Mouse (Mus musculus): ENCODE results near the gene Col5a3. TPM values are rescaled to one million over a fixed set of nuclear protein-coding genes. Genes with fewer than 3 reads are reported as not detected.
A peak's percentile ranks its signal among the peaks of the same experiment; 100 is the strongest.

Gene Col5a3
- polyA plus RNA-seq, 1 experiment from 2014 or later, result 1.2 TPM

DNA sequence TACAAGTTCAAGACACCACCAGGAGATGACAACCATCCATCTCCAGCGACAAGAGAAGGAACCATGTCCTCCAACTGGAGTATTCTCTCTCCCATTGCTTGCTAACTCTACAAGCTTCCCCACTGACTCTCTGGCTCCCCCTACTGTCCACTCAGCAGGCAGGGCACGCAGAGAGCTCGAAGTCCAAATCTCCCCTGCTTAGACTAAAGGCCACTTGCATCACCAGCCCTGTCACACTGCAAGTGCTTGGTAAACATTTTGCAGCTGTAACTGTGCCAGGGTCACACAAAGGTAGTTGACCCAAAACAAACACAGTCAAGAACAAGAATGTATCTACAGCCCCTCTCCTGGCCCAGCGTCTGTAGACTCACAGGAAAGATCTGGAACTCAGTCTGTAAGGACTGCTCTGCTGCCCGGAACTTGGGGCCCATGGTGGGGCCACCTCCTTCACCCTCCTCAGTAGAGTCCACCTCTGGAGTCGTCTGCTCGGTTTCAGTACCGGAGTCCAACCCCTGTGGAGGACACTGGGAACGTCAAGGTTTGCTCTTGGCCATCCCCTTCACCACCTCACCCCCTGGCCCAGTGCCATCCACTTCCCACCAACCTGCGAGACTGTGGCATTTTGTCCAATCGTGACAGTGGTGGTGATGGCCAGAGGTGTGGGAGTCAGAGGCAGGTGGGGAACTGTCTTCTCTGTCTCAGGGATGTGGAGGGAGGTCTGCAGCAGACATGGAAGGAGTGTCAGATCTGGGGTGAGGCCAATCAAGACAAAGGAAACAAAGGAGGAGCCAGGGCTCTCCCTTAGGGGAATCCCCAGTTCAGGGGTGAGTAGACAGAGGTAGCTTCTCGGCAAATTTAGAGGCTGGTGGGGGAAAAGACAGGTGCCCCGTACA is 10.4 kb downstream of the Col5a3 start:
- H3K27ac ChIP-seq, result no peak overlapping the region
- 77% methylated on average over 13 of the region's 13 CpGs for WGBS
- H3K9me3 ChIP-seq, result no peaks in the 10 kb centered on the region
- no peaks in the 10 kb centered on the region for H3K27me3 ChIP-seq
- H3K4me2 ChIP-seq (replicated peaks), result no peak overlapping the region
- no peak for ATAC-seq (ENCODE audit: insufficient number of reproducible peaks, insufficient read depth, low FRiP score, low TSS enrichment)
- H3K4me1 ChIP-seq, result no peaks in the 10 kb centered on the region
- no peak overlapping the region for H3K9ac ChIP-seq
- no peaks in the 10 kb centered on the region for H3K36me3 ChIP-seq
- no peak overlapping the region for H3K4me3 ChIP-seq

DNA sequence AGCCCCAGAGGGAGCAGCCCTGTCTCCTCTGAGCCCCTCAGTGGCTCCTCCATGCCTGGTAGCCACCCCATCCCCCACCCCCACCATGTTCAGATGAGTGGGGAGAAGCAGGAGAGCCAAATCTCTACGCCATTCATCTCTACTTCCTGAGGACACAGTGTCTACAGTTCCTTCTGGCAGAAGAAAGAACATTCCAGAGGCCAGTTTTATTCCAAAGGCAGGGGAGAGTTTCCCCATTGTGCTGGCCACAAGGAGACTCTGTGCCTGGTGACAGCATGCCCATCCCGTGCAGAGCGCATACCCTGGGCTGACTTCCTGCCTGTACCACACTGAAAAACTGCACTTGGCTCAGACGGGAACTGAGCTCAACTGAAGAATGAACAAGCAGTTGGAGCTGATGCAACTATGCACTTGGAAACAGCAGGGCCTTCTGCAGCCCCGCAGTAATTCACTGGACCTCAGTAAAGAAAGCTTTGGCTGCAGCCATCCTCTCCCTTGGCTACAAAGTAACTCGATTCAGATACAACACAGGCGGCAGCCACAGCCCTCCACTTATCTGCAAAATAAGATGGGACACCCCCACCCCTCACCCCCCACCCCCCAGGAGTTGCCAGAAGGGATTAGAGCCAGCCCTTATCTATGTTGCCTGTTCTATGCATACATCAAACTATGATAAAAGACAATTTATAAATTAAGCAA is 20.6 kb downstream of the Col5a3 start:
- H3K27me3 ChIP-seq, result no peaks in the 10 kb centered on the region
- no peak overlapping the region for H3K9ac ChIP-seq
- no peak for ATAC-seq (ENCODE audit: insufficient number of reproducible peaks, insufficient read depth, low FRiP score, low TSS enrichment)
- no peaks in the 10 kb centered on the region for H3K36me3 ChIP-seq
- H3K4me2 ChIP-seq (replicated peaks), result no peak overlapping the region
- no peak overlapping the region for H3K4me3 ChIP-seq
- H3K27ac ChIP-seq, result 0 out of 2 replicates have a peak overlapping the region, but pooled peaks have one; percentile 41
- H3K9me3 ChIP-seq, result no peaks in the 10 kb centered on the region
- H3K4me1 ChIP-seq, result peaks cover 19% of the 10 kb centered on the region
- WGBS, result 35% methylated on average over 7 of the region's 7 CpGs

DNA sequence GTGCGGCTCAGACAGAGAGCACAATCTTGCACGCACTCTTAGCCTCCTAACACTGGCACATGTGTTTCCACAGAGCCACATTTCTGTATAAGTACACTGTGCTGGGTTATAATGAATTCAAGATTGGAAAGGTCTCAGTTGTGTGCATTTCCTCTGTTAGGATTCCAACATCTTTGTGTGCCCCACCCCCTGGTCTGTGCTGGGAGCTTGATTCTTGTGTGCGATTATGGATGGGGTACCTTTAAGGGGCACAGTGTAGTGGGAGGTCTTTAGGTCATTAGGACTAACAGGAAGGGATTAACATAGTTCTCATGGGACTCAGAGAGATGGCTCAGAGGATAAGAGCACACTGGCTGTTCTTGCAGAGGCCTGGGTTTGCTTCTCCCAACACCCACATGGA is 24.5 kb downstream of the Col5a3 start:
- H3K9me3 ChIP-seq, result no peaks in the 10 kb centered on the region
- H3K4me3 ChIP-seq, result no peak overlapping the region
- H3K9ac ChIP-seq, result no peak overlapping the region
- no peak overlapping the region for H3K4me2 ChIP-seq (replicated peaks)
- H3K27me3 ChIP-seq, result no peaks in the 10 kb centered on the region
- H3K4me1 ChIP-seq, result peaks cover 19% of the 10 kb centered on the region
- no peaks in the 10 kb centered on the region for H3K36me3 ChIP-seq
- ATAC-seq (ENCODE audit: insufficient number of reproducible peaks, insufficient read depth, low FRiP score, low TSS enrichment), result no peak
- H3K27ac ChIP-seq, result peak overlapping the region; percentile 81
- WGBS, result 20% methylated on average over 3 of the region's 3 CpGs

DNA sequence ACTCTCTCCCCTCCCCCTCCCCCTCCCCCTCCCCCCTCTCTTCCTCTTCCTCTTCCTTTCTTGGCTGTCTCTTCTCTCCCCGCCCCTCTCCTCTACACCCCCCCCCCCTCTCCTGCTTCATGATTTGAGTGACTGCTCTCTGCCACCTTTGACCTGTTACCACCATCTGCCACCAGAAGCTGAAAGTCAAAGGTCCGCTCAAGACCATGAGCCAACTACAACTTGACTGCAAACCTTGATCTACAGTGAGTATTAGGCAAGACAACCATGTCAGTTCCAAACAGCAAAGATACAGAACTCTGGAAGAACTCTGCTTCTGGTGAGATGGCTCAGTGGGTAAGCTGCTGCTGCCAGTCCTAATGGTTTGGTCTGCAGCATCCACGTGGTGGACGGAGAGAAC is 25.2 kb downstream of the Col5a3 start:
- no peak for ATAC-seq (ENCODE audit: insufficient number of reproducible peaks, insufficient read depth, low FRiP score, low TSS enrichment)
- Histone ChIP-seq H3K27me3 (no peaks in the 10 kb centered on the region), H3K4me2 (replicated peaks) (no peak overlapping the region), H3K4me1 (peaks cover 22% of the 10 kb centered on the region), H3K36me3 (no peaks in the 10 kb centered on the region), H3K9ac (no peak overlapping the region), H3K9me3 (no peaks in the 10 kb centered on the region), H3K4me3 (no peak overlapping the region), H3K27ac (peak overlapping the region; percentile 81)
- WGBS, result 51% methylated on average over 3 of the region's 4 CpGs

DNA sequence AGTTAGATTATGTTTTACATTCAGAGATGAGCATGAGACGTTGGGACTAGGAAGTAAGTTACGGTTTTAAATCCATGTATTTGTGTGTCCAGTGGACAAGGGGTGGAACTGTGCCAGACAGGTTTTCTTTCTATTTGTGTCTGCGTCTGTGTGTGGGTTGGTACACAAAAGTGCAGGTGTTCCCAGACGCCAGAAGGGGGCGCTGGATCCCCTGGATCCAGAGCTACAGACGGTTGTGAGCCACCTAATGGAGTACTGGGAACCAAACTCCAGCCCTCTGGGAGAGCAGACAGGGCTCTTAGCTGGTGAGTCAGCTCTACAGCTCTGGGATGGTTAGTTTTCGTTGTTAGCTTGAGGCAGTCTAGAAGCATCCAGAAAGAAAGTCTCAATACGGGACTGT is 26.9 kb downstream of the Col5a3 start:
- WGBS, result 75% methylated on average over 8 of the region's 8 CpGs
- H3K9ac ChIP-seq, result no peak overlapping the region
- H3K9me3 ChIP-seq, result no peaks in the 10 kb centered on the region
- H3K4me2 ChIP-seq (replicated peaks), result no peak overlapping the region
- no peaks in the 10 kb centered on the region for H3K36me3 ChIP-seq
- no peak overlapping the region for H3K4me3 ChIP-seq
- H3K27ac ChIP-seq, result no peak overlapping the region
- ATAC-seq (ENCODE audit: insufficient number of reproducible peaks, insufficient read depth, low FRiP score, low TSS enrichment), result no peak
- H3K4me1 ChIP-seq, result peaks cover 13% of the 10 kb centered on the region
- no peaks in the 10 kb centered on the region for H3K27me3 ChIP-seq

DNA sequence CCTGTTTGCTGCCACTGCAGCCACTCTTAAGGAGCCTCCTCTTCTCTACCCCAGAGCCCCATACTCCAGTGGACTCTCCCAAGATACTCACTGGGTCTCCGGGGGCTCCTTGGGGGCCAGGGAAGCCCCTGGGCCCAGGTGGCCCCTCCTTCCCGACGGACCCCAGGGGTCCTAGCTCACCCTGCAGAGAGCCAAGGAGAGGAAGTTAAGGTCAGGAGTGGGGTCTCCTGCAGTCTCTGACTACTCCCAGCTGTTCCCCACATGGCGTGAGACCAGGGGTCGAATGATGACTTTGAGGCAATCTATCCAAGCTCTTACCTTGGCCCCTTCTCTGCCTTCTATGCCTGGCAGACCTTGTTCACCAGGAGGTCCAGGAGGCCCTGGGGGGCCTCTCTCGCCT is 29.8 kb downstream of the Col5a3 start:
- 57% methylated on average over 6 of the region's 6 CpGs for WGBS
- H3K4me1 ChIP-seq, result peaks cover 8% of the 10 kb centered on the region
- H3K9ac ChIP-seq, result no peak overlapping the region
- no peaks in the 10 kb centered on the region for H3K9me3 ChIP-seq
- no peaks in the 10 kb centered on the region for H3K36me3 ChIP-seq
- no peak for ATAC-seq (ENCODE audit: insufficient number of reproducible peaks, insufficient read depth, low FRiP score, low TSS enrichment)
- H3K4me3 ChIP-seq, result no peak overlapping the region
- H3K27me3 ChIP-seq, result no peaks in the 10 kb centered on the region
- no peak overlapping the region for H3K4me2 ChIP-seq (replicated peaks)
- H3K27ac ChIP-seq, result no peak overlapping the region

DNA sequence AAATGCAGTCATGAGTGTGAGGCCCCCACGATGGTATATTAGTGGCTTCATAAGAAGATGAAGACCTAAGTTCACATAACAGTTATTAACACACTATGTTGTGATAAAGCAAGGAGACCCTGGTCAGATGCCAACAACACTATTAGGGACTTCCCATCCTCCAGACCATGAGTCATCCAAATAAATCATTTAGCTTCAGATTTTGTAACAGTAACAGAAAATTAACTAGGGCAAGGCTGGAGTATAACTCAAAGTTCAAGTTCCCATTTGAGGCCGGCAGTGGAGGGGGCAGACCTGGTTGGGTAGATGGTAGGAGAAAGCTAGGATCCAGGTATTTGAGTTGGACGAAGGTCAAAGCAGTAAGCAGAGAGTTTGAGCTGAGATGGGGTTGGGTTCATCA is 33.6 kb downstream of the Col5a3 start:
- Histone ChIP-seq H3K9me3 (no peaks in the 10 kb centered on the region), H3K4me3 (no peak overlapping the region), H3K9ac (no peak overlapping the region), H3K27me3 (no peaks in the 10 kb centered on the region), H3K4me1 (peaks cover 3% of the 10 kb centered on the region; the same call in 1 of the 2 replicates), H3K36me3 (no peaks in the 10 kb centered on the region), H3K27ac (no peak overlapping the region), H3K4me2 (replicated peaks) (no peak overlapping the region)
- ATAC-seq (ENCODE audit: insufficient number of reproducible peaks, insufficient read depth, low FRiP score, low TSS enrichment), result no peak
- 86% methylated on average over 3 of the region's 3 CpGs for WGBS

DNA sequence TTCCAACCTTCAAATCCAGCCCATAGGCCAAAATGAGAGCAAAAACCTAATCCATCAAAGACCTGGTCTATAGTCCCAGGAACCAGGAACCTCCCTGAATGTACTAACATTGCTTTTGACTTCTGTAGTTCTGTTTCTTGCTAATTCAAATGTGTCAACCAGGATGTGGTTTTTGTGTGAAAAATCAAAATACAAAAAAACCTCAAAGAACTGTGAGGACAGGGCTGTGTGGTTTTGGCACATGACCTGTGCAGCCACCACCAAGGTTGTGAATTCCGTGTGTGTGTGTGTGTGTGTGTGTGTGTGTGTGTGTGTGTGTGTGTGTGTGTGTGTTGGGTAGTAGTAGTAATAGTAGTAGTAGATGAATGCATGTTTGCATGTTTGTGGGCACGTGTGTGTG is 49.6 kb downstream of the Col5a3 start:
- Histone ChIP-seq H3K36me3 (no peaks in the 10 kb centered on the region), H3K9ac (no peak overlapping the region), H3K4me1 (no peaks in the 10 kb centered on the region), H3K4me2 (replicated peaks) (no peak overlapping the region), H3K27me3 (no peaks in the 10 kb centered on the region; the same call in 1 of the 2 replicates), H3K27ac (no peak overlapping the region), H3K4me3 (no peak overlapping the region), H3K9me3 (no peaks in the 10 kb centered on the region)
- WGBS, result 73% methylated on average over 2 of the region's 2 CpGs
- ATAC-seq (ENCODE audit: insufficient number of reproducible peaks, insufficient read depth, low FRiP score, low TSS enrichment), result no peak

DNA sequence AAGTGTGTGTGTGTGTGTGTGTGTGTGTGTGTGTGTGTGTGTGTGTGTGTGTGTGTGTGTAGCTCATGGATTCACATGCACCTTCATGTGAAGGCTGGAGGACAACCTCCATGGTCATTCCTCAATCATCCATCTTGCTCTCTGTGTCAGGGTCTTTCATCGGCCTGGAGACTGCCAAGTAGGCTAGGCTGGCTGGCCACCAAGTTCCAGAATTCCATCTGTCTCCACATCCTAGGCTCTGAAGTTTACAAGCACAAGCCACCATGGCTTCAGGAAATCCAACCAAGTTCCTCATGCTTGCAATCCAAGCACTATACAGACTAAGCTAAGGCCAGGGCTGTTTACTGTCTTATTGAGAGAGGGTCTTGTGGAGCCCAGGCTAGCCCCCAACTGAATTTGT is 51.8 kb downstream of the Col5a3 start:
- no peak overlapping the region for H3K27ac ChIP-seq
- no peak overlapping the region for H3K4me3 ChIP-seq
- H3K4me1 ChIP-seq, result no peaks in the 10 kb centered on the region
- 85% methylated on average over 1 of the region's 1 CpGs for WGBS
- H3K36me3 ChIP-seq, result no peaks in the 10 kb centered on the region
- no peak overlapping the region for H3K9ac ChIP-seq
- H3K9me3 ChIP-seq, result no peaks in the 10 kb centered on the region
- H3K4me2 ChIP-seq (replicated peaks), result no peak overlapping the region
- no peak for ATAC-seq (ENCODE audit: insufficient number of reproducible peaks, insufficient read depth, low FRiP score, low TSS enrichment)
- no peaks in the 10 kb centered on the region; the same call in 1 of the 2 replicates for H3K27me3 ChIP-seq

DNA sequence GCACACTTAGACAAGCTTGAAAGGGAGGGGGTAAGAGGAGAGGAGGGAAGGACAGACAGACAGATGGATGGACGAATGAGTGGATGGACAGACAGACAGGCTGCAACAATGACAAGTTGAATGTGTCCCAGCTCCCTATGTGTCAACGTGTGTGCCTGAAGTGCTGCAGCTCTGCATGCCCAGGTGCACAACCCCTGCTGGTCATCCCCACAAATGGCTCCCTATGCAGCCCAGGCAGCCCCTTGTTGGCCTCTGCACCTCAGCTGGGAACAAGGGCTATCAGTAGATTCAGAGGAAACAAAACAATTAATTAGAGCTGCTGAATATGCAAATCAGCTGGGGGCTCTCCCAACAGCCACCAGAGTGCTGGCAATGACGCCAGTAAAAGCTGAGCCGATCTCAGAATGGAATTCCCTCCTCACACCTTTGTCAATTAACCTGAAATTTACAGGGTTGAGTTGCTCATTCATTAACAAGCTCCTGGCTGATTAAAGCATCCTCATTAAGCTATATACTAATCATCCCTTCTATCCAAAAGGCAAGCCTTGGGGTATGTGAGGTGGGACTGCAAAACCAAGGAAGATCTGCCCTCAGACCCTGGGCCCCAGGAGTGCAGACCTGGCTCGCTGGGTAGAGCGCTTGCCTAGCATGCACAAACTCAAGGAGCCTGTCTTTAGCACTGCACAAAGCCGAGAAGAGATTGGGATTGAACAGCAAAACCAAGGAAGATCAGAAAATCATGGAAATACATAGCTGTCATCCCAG is 52.5 kb downstream of the Col5a3 start:
- 51% methylated on average over 7 of the region's 7 CpGs for WGBS

DNA sequence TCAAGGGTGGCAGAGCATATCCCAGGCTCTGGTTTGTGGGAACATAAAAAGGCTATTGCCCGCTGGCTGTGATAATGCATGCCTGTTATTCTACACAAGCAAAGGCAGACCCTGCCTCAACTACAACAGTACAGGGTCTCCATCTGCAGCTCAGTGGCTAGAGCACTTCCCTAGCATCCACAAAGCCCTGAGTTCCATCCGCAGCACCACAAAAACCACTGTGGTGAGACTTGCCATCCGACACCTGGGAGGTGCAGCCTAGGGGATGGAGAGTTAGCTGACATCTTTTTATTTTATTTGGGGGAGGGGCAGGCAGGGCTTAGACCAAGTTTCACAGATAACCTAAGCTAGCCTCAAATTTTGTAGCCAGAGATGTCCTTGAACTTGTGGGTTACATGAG is 53.5 kb downstream of the Col5a3 start:
- no peaks in the 10 kb centered on the region for H3K27me3 ChIP-seq
- no peaks in the 10 kb centered on the region for H3K9me3 ChIP-seq
- H3K4me3 ChIP-seq, result no peak overlapping the region
- no peak overlapping the region for H3K27ac ChIP-seq
- ATAC-seq (ENCODE audit: insufficient number of reproducible peaks, insufficient read depth, low FRiP score, low TSS enrichment), result no peak
- WGBS, result 65% methylated on average over 3 of the region's 3 CpGs
- H3K9ac ChIP-seq, result no peak overlapping the region
- H3K36me3 ChIP-seq, result no peaks in the 10 kb centered on the region
- H3K4me2 ChIP-seq (replicated peaks), result no peak overlapping the region
- H3K4me1 ChIP-seq, result no peaks in the 10 kb centered on the region

More for the DNA sequence above, 52.5 kb downstream of the Col5a3 start:
- H3K27ac ChIP-seq, result no peak overlapping the region
- H3K4me3 ChIP-seq, result no peak overlapping the region
- ATAC-seq (ENCODE audit: insufficient number of reproducible peaks, insufficient read depth, low FRiP score, low TSS enrichment), result no peak
- H3K9ac ChIP-seq, result no peak overlapping the region
- H3K27me3 ChIP-seq, result no peaks in the 10 kb centered on the region; the same call in 1 of the 2 replicates
- no peaks in the 10 kb centered on the region for H3K9me3 ChIP-seq
- H3K36me3 ChIP-seq, result no peaks in the 10 kb centered on the region
- no peaks in the 10 kb centered on the region for H3K4me1 ChIP-seq
- H3K4me2 ChIP-seq (replicated peaks), result no peak overlapping the region

Data from embryonic facial prominence, embryonic 12.5 days (tissue).